Mouse (Mus musculus) heart, embryonic 11.5 days (tissue): ENCODE measurements around the gene Bcl2l13. TPM values are rescaled to one million over a fixed set of nuclear protein-coding genes. Genes with fewer than 3 reads are reported as not detected.
"Not testable (repeated sequence)": the region's sequence is repeated elsewhere in the genome, so short reads cannot be mapped to it uniquely, and the experiment has no call there.

Source experiments
- ATAC-seq: fragments of 200-750 bp; cut with Nextera tagmentation; replicated peaks from 2 replicates; pipeline ENCODE4 v1.8.0; 2017; ENCODE audit warnings: moderate library complexity; ENCODE audit not compliant: insufficient number of reproducible peaks, low FRiP score, low TSS enrichment
- H3K27ac ChIP-seq: fragments of 300-500 bp; sonication (generic); 2 replicates; pipeline ENCODE4 v1.5.1; 2014; ENCODE audit warnings: mild to moderate bottlenecking, low read depth, low read length
- H3K27me3 ChIP-seq: fragments of 300-500 bp; sonication (generic); 2 replicates; pipeline ENCODE4 v1.6.1; 2014; ENCODE audit warnings: mild to moderate bottlenecking, low read length, mixed read lengths; ENCODE audit not compliant: control insufficient read depth, insufficient read depth
- H3K36me3 ChIP-seq: fragments of 300-500 bp; sonication (generic); 2 replicates; pipeline ENCODE4 v1.6.1; 2014; ENCODE audit warnings: mild to moderate bottlenecking, low read length, moderate library complexity, mixed read lengths; ENCODE audit not compliant: control insufficient read depth, insufficient read depth
- H3K4me1 ChIP-seq: fragments of 300-500 bp; sonication (generic); 2 replicates; pipeline ENCODE4 v1.6.1; 2014; ENCODE audit warnings: low read length; ENCODE audit not compliant: control insufficient read depth, insufficient read depth
- H3K4me2 ChIP-seq: fragments of 300-500 bp; sonication (generic); 2 replicates; pipeline ENCODE4 v1.6.1; 2014; ENCODE audit warnings: mild to moderate bottlenecking, moderate library complexity
- H3K4me3 ChIP-seq: fragments of 300-500 bp; sonication (generic); 2 replicates; pipeline ENCODE4 v1.5.1; 2014; ENCODE audit warnings: low read depth, low read length
- H3K9ac ChIP-seq: fragments of 300-500 bp; sonication (generic); 2 replicates; pipeline ENCODE4 v1.6.1; 2014; ENCODE audit warnings: mild to moderate bottlenecking, low read depth, low read length, moderate library complexity
- H3K9me3 ChIP-seq: fragments of 300-500 bp; sonication (generic); replicated peaks from 2 replicates; pipeline ENCODE4 v1.6.1; 2016; ENCODE audit warnings: low read length; ENCODE audit not compliant: control insufficient read depth
- whole genome bisulfite sequencing: fragments of 180-500 bp; shearing (Covaris S2); extraction: QIAGEN DNeasy Blood & Tissue Kit; methylation state at CpG from one replicate; pipeline ENCODE4 v1.1.7; 2014; ENCODE audit not compliant: insufficient replicate concordance; 5-methylcytosine and 5-hydroxymethylcytosine counted together
- polyA plus RNA-seq: library from polyadenylated mRNA; unstranded; fragments of >200 nt; fragmentation: Nextera tagmentation; extraction: Ambion mirVana; gene quantifications from 2 replicates; pipeline ENCODE4 v1.2.1, GENCODE M21; 2014

The Bcl2l13 gene
- polyA plus RNA-seq, 1 experiment from 2014 or later, result 26.5 TPM

GRCm38 (mm10) chr6:120916972-120917881, 81.2 kb downstream of the Bcl2l13 start:
- not testable (repeated sequence) for H3K27ac ChIP-seq, H3K9me3 ChIP-seq, H3K36me3 ChIP-seq, ATAC-seq, H3K27me3 ChIP-seq
- WGBS, result 29% methylated on average over 10 of the region's 14 CpGs
- Histone ChIP-seq H3K4me3 (peak overlapping the region; percentile 63), H3K4me2 (peak overlapping the region; percentile 99), H3K4me1 (peaks cover 11% of the 10 kb centered on the region), H3K9ac (peak overlapping the region; percentile 68)

DNA sequence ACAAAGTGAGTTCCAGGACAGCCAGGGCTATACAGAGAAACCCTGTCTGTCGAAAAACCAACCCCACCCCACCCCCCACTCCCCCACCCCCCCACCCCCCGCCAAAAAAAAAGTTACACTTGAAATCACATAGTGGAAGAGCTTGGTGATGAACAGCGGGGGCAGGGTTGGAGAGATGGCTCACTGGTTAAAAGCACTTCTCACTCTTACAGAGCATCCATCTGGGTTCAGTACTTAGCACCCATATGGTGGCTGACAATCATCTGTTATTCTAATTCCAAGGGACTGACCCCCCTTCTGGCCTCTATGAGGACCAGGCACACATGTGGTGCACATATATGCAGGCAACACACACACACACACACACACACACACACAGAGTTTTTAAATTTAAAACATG, 82.0 kb downstream of the Bcl2l13 start:
- H3K9ac ChIP-seq, result no peak overlapping the region
- no peak overlapping the region for H3K4me3 ChIP-seq

GRCm38 (mm10) chr6:120924791-120925321, 88.8 kb downstream of the Bcl2l13 start:
- H3K4me2 ChIP-seq, H3K27ac ChIP-seq, H3K27me3 ChIP-seq, H3K9ac ChIP-seq, H3K4me1 ChIP-seq, H3K4me3 ChIP-seq, ATAC-seq, H3K9me3 ChIP-seq, H3K36me3 ChIP-seq: not testable (repeated sequence)
- 78% methylated on average over 2 of the region's 2 CpGs for WGBS

More for the DNA sequence above, 82.0 kb downstream of the Bcl2l13 start:
- peaks cover 3% of the 10 kb centered on the region; the same call in 1 of the 2 replicates for H3K27me3 ChIP-seq
- 48% methylated on average over 3 of the region's 3 CpGs for WGBS
- ATAC-seq, result no peak
- H3K4me1 ChIP-seq, result peaks cover 9% of the 10 kb centered on the region
- no peak overlapping the region for H3K27ac ChIP-seq
- H3K9me3 ChIP-seq, result no peaks in the 10 kb centered on the region
- no peak overlapping the region for H3K4me2 ChIP-seq
- H3K36me3 ChIP-seq, result no peaks in the 10 kb centered on the region

GRCm38 (mm10) chr6:120926880-120927279, 90.9 kb downstream of the Bcl2l13 start:
- Histone ChIP-seq H3K27me3 (no peaks in the 10 kb centered on the region), H3K9me3 (no peaks in the 10 kb centered on the region), H3K27ac (no peak overlapping the region; the same call in 1 of the 2 replicates), H3K4me2 (no peak overlapping the region), H3K36me3 (no peaks in the 10 kb centered on the region), H3K4me3 (no peak overlapping the region), H3K4me1 (no peaks in the 10 kb centered on the region), H3K9ac (no peak overlapping the region)
- 40% methylated on average over 2 of the region's 2 CpGs for WGBS
- no peak for ATAC-seq

GRCm38 (mm10) chr6:120927765-120928164, 91.8 kb downstream of the Bcl2l13 start:
- no peak overlapping the region for H3K4me3 ChIP-seq
- no peaks in the 10 kb centered on the region for H3K27me3 ChIP-seq
- ATAC-seq, result no peak
- no peak overlapping the region for H3K4me2 ChIP-seq
- H3K27ac ChIP-seq, result no peak overlapping the region
- 0 out of 2 replicates have a peak, but pooled peaks cover 3% of the 10 kb centered on the region for H3K36me3 ChIP-seq
- no peaks in the 10 kb centered on the region for H3K9me3 ChIP-seq
- WGBS, result 82% methylated on average over 3 of the region's 3 CpGs
- H3K9ac ChIP-seq, result no peak overlapping the region
- H3K4me1 ChIP-seq, result peaks cover 5% of the 10 kb centered on the region

- no peak overlapping the region for H3K9ac ChIP-seq
- no peak overlapping the region for H3K4me3 ChIP-seq
- peaks cover 7% of the 10 kb centered on the region for H3K4me1 ChIP-seq
- H3K4me2 ChIP-seq, result no peak overlapping the region
- H3K9me3 ChIP-seq, result no peaks in the 10 kb centered on the region
- H3K36me3 ChIP-seq, result 0 out of 2 replicates have a peak, but pooled peaks cover 7% of the 10 kb centered on the region
- no peak overlapping the region for H3K27ac ChIP-seq
- 70% methylated on average over 1 of the region's 1 CpGs for WGBS
- ATAC-seq, result no peak
- H3K27me3 ChIP-seq, result no peaks in the 10 kb centered on the region
Measured at GRCm38 (mm10) chr6:120929421-120929820, 93.4 kb downstream of the Bcl2l13 start.

DNA sequence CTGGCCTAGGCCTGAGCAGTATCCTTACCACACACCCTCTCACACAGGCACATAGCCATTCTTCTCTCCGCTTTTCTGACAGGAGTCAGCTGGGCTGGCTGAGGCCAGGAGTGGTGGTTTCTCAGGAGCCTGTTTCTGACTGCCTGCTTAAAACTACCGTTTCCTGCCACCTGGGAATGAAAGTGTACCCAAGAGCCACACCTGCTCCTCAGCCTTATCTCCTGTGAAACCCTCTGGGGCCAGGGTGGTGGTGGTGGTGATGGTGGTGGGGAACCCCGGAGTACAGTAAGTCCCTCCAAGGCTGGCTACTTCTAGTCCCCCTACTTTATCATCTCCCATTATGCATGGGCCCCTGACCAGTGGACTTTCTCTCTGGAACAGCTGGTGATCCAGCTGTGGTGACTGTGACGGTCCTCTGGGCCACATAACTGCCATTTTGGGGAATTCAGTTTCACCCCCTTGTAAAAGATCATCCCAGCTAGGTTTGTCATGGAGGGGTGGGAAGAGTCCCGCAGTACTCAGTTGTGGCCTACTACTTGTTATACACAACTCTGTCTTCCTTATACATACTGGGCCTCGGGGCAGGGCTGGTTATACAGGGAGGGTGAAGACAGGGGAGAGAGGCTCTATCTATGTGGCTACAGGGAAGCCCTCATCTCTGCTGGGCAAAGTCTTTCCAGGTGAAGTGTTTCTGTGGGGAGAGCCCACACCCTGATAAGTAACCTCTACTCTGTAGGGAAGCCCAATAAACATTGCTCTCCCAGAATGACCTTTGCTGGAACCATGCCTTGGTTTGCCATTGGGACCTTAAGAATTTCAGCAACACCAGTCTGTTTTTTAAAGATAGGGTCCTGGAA, 94.7 kb downstream of the Bcl2l13 start:
- Histone ChIP-seq H3K27ac (no peak overlapping the region), H3K27me3 (no peaks in the 10 kb centered on the region), H3K4me1 (peaks cover 7% of the 10 kb centered on the region), H3K9me3 (no peaks in the 10 kb centered on the region), H3K9ac (no peak overlapping the region), H3K4me2 (no peak overlapping the region), H3K36me3 (0 out of 2 replicates have a peak, but pooled peaks cover 7% of the 10 kb centered on the region), H3K4me3 (no peak overlapping the region)
- no peak for ATAC-seq
- 83% methylated on average over 6 of the region's 6 CpGs for WGBS

DNA sequence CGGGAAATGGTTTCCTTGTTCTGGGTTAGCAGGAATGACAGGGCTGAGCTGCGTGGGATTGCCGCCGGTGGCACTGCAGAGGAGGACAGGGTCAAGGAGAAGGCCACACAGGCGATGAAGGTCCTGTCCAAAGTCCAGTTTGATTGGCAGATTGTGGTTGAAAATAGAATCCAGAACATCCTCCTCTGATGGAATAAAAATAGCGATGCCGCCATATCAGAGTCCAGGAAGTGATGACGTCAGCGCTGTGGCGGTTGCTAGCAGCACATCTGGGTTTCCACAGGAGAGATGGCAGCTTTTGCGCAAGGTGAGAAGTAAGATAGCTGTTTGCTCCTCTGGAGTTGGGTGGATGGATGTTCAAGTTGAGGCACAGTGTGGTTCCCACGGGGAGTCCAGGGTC, 96.6 kb downstream of the Bcl2l13 start:
- no peak overlapping the region for H3K4me3 ChIP-seq
- no peak overlapping the region for H3K9ac ChIP-seq
- no peak for ATAC-seq
- no peak overlapping the region for H3K4me2 ChIP-seq
- peaks cover 7% of the 10 kb centered on the region for H3K4me1 ChIP-seq
- no peaks in the 10 kb centered on the region for H3K9me3 ChIP-seq
- 0 out of 2 replicates have a peak, but pooled peaks cover 7% of the 10 kb centered on the region for H3K36me3 ChIP-seq
- no peak overlapping the region for H3K27ac ChIP-seq
- H3K27me3 ChIP-seq, result no peaks in the 10 kb centered on the region
- WGBS, result 57% methylated on average over 12 of the region's 12 CpGs
